Mouse (Mus musculus) heart, embryonic 13.5 days (tissue): ENCODE measurements around the gene Arl14ep. TPM values are rescaled to one million over a fixed set of nuclear protein-coding genes. Genes with fewer than 3 reads are reported as not detected.
"Not testable (repeated sequence)": the region's sequence is repeated elsewhere in the genome, so short reads cannot be mapped to it uniquely, and the experiment has no call there.

ENCODE experiments used
- ATAC-seq: fragments of 200-750 bp; cut with Nextera tagmentation; 2 replicates; pipeline ENCODE4 v1.8.0; 2017; ENCODE audit warnings: moderate TSS enrichment; ENCODE audit not compliant: insufficient number of reproducible peaks, low FRiP score, low TSS enrichment; ENCODE audit errors: extremely low read depth
- H3K27ac ChIP-seq: fragments of 300-500 bp; sonication (generic); replicated peaks from 2 replicates; pipeline ENCODE4 v1.5.1; 2015; ENCODE audit warnings: moderate library complexity, mild to moderate bottlenecking, inconsistent platforms
- H3K27me3 ChIP-seq: fragments of 300-500 bp; sonication (generic); replicated peaks from 2 replicates; pipeline ENCODE4 v1.6.1; 2015; ENCODE audit warnings: mild to moderate bottlenecking, inconsistent platforms
- H3K36me3 ChIP-seq: fragments of 300-500 bp; sonication (generic); 2 replicates; pipeline ENCODE4 v1.6.1; 2015; ENCODE audit warnings: mild to moderate bottlenecking, inconsistent platforms
- H3K4me1 ChIP-seq: fragments of 300-500 bp; sonication (generic); 2 replicates; pipeline ENCODE4 v1.6.1; 2015; ENCODE audit warnings: inconsistent platforms
- H3K4me2 ChIP-seq: fragments of 300-500 bp; sonication (generic); 2 replicates; pipeline ENCODE4 v1.6.1; 2015; ENCODE audit warnings: inconsistent platforms, mild to moderate bottlenecking, moderate library complexity
- H3K4me3 ChIP-seq: fragments of 300-500 bp; sonication (generic); 2 replicates; pipeline ENCODE4 v1.5.1; 2015; ENCODE audit warnings: moderate library complexity, mild to moderate bottlenecking, inconsistent platforms
- H3K9ac ChIP-seq: fragments of 300-500 bp; sonication (generic); 2 replicates; pipeline ENCODE4 v1.6.1; 2015; ENCODE audit warnings: inconsistent platforms, mild to moderate bottlenecking, moderate library complexity
- H3K9me3 ChIP-seq: fragments of 300-500 bp; sonication (generic); 2 replicates; pipeline ENCODE4 v1.6.1; 2016; ENCODE audit warnings: inconsistent platforms
- WGBS: fragments of 180-500 bp; shearing (Covaris S2); methylation state at CpG from one replicate; pipeline ENCODE4 v1.1.7; 2015; ENCODE audit warnings: mixed read lengths; 5-methylcytosine and 5-hydroxymethylcytosine counted together
- polyA plus RNA-seq: library from polyadenylated mRNA; unstranded; fragments of >200 nt; fragmentation: Nextera tagmentation; extraction: Ambion mirVana; gene quantifications from 2 replicates; pipeline ENCODE4 v1.2.1, GENCODE M21; 2015

Gene Arl14ep
- 22.7 and 23.1 TPM in 2 replicates for polyA plus RNA-seq

DNA sequence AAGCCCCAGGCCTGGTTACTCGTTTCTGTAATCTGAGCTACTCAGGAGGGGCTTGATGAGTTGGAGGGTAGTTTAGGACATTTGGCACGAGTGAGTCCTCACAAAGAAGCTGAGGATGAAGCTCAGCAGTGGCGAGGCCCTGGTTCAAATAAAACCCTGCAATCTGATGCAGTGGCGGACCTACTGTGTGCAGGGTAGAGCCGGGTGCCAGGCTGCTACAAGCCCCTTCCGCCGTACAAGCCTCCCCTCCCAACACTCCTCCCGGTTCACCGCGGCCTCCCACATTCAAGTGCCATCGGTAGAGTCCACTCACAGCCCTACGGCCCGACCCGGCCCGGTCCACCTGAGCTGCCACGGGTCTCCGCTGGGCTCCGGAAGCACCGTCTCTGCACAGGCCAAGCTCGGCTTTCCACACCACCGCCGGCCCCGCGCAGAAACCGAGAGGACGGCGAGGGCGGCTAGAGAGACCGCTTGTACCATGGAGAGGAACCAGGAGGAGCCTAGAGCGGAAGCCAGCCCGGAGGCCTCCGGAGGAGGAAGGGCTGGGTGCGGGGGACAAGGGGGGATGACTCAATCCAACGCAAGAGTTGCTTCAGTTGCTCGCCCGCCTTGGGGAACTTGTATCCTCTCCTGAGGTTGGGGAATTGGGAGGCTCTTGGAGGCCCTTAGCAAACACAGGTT is at the start of gene Arl14ep:
Gene Arl14ep, minus strand, starts transcription at position 466 of the 681 bp plus-strand sequence.
- Histone ChIP-seq H3K4me1 (peaks cover 15% of the 10 kb centered on the region), H3K4me3 (peak within 1 kb of the TSS; percentile 96), H3K4me2 (peak within 1 kb of the TSS; percentile 76), H3K27me3 (no peaks in the 10 kb centered on the region), H3K36me3 (peaks cover 5% of the 10 kb centered on the region), H3K9ac (peak within 1 kb of the TSS; percentile 96), H3K9me3 (no peaks in the 10 kb centered on the region), H3K27ac (peak within 1 kb of the TSS; percentile 54)
- under 1% methylated on average over 36 of the region's 36 CpGs for WGBS
- peak; percentile 77 for ATAC-seq

DNA sequence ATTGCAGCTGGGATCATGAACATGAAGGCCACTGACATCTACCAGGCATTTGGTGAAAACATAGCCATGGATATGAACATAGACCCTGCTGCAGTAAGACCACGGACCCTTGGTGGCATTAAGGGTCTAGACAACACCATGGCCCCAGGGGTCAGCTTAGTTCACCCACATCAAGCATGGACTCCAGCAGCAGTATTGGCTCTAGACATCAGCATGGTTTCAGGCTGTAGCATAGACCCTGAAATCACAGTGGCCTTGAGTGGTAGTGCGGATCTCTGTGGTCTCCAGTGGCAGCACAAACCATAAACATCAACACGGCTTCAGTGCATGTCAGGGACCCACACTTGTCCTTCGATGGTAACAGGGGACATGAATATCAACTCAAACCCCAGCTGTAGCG is 48.5 kb upstream of the Arl14ep start:
- Histone ChIP-seq H3K9me3 (no peaks in the 10 kb centered on the region), H3K27ac (no peak overlapping the region), H3K36me3 (no peaks in the 10 kb centered on the region), H3K27me3 (no peaks in the 10 kb centered on the region), H3K9ac (no peak overlapping the region), H3K4me3 (no peak overlapping the region), H3K4me1 (no peaks in the 10 kb centered on the region; the same call in 1 of the 2 replicates), H3K4me2 (no peak overlapping the region)
- WGBS, result 83% methylated on average over 5 of the region's 5 CpGs
- no peak for ATAC-seq

DNA sequence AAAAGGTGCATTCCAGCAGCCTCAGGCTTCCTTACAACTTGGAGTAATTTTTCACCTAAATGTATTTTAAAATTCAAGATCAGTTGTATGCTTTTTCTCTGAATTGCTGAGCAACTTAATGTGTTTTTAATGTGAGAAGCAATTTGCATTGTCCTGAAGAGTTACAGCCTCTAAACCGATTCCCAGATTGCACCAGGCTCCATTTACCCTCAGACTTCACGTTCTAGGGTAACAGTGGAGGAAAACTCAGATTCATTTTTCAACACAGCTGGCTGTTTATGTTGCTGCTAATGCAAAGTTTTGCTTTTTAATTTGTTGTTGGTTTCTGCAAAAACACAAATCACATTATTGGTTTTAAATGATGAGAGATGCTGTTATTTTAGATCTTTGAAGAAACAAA is 45.1 kb upstream of the Arl14ep start:
- H3K27me3 ChIP-seq, result no peaks in the 10 kb centered on the region
- 79% methylated on average over 2 of the region's 2 CpGs for WGBS
- no peak for ATAC-seq

DNA sequence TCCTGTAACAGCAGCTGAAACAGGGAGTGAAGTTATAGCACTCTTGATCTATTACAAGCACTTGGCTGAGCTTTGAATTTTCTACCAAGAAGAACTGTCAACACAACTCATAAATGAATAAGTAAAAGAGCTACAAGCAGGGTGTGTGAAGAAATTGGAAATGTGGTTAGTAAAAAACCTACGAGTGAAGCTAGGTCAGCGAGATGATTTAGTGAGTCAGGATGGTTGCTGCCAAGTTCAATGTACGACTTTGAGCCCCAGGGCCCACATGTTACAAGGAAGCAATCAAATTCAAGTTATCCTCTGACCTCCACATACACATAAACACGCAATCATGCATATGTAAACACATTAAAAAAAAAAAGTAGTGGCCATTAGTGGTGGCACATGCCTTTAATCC is 38.9 kb upstream of the Arl14ep start:
- 84% methylated on average over 4 of the region's 4 CpGs for WGBS
- no peaks in the 10 kb centered on the region for H3K9me3 ChIP-seq

More for the DNA sequence above, 45.1 kb upstream of the Arl14ep start:
- no peak overlapping the region for H3K27ac ChIP-seq
- H3K36me3 ChIP-seq, result no peaks in the 10 kb centered on the region
- no peak overlapping the region for H3K4me3 ChIP-seq
- H3K9ac ChIP-seq, result no peak overlapping the region
- no peaks in the 10 kb centered on the region; the same call in 1 of the 2 replicates for H3K4me1 ChIP-seq
- H3K9me3 ChIP-seq, result no peaks in the 10 kb centered on the region
- H3K4me2 ChIP-seq, result no peak overlapping the region

DNA sequence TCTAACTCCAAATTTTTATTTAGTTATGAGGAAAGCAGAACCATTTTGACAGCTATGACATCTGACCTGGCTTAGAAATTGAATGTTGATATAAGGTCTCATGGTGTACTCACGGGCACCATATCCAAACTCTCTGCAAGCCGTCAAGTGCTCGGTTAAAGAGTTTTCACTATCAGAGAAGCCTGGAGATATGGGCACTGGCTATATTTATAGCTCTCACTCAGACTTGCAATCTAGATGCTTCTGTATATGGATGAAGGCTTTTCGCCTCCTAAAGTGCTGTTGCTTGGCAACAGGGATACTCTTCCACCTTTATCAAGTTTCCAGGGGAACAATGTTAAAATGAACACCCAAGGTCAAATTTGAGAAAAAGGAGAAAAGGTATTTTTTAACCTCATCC is 38.1 kb upstream of the Arl14ep start:
- H3K9ac ChIP-seq, result no peak overlapping the region
- 17% methylated on average over 4 of the region's 4 CpGs for WGBS
- no peak overlapping the region for H3K4me3 ChIP-seq
- no peak for ATAC-seq
- no peaks in the 10 kb centered on the region for H3K36me3 ChIP-seq
- H3K4me2 ChIP-seq, result no peak overlapping the region
- H3K27ac ChIP-seq, result peak overlapping the region; percentile 78
- no peaks in the 10 kb centered on the region for H3K9me3 ChIP-seq
- peaks cover 10% of the 10 kb centered on the region; the same call in 1 of the 2 replicates for H3K4me1 ChIP-seq
- no peaks in the 10 kb centered on the region for H3K27me3 ChIP-seq

More for the DNA sequence above, 38.9 kb upstream of the Arl14ep start:
- Histone ChIP-seq H3K36me3 (no peaks in the 10 kb centered on the region), H3K27me3 (no peaks in the 10 kb centered on the region), H3K4me2 (no peak overlapping the region), H3K4me3 (no peak overlapping the region), H3K9ac (no peak overlapping the region), H3K27ac (peak overlapping the region; percentile 53), H3K4me1 (peaks cover 10% of the 10 kb centered on the region; the same call in 1 of the 2 replicates)
- ATAC-seq, result no peak

DNA sequence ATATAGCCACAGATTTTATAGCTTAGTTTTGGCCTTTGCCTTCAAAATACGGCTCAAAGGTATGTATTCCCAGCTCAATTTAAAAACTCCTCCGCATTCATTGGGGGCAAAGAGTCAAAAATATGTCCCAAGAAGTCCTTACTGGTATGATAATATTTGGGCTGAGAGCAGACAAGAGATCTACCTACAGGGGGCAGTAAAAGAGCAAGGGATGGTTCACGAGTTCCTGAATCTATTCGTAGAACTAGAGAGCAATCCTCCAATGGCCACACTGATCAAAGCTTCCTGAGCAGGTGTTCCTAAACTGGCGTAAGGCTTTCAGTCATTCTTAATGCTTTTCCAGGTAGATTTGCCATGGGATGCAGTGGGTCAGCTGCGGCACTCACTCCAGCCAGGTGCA is 35.9 kb upstream of the Arl14ep start:
- no peak overlapping the region for H3K9ac ChIP-seq
- H3K4me3 ChIP-seq, result no peak overlapping the region
- H3K9me3 ChIP-seq, result no peaks in the 10 kb centered on the region
- no peak for ATAC-seq
- no peak overlapping the region for H3K4me2 ChIP-seq
- H3K36me3 ChIP-seq, result no peaks in the 10 kb centered on the region
- no peaks in the 10 kb centered on the region for H3K27me3 ChIP-seq
- WGBS, result 74% methylated on average over 6 of the region's 6 CpGs
- no peak overlapping the region for H3K27ac ChIP-seq
- peaks cover 10% of the 10 kb centered on the region; the same call in 1 of the 2 replicates for H3K4me1 ChIP-seq

DNA sequence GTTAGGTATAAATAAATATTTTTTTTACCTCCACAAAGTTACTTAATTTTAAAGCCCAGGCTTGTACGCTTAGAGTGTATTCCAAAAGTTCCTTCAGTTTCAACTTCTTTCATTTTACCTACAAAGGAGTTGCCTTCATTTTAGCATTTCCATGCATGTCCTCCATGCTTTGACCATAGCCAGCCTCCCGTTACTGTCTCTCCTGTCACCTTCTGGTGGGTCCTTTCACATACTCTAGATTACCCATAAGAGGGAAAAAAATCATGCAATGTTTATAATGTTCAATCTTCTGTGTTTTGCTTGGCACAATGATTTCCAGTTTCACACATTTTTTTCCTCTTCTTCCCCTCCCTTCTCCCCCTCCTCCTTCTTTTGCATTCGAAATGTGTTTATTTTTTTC is 32.2 kb upstream of the Arl14ep start:
- Histone ChIP-seq H3K4me1 (no peaks in the 10 kb centered on the region; the same call in 1 of the 2 replicates), H3K36me3 (no peaks in the 10 kb centered on the region)

DNA sequence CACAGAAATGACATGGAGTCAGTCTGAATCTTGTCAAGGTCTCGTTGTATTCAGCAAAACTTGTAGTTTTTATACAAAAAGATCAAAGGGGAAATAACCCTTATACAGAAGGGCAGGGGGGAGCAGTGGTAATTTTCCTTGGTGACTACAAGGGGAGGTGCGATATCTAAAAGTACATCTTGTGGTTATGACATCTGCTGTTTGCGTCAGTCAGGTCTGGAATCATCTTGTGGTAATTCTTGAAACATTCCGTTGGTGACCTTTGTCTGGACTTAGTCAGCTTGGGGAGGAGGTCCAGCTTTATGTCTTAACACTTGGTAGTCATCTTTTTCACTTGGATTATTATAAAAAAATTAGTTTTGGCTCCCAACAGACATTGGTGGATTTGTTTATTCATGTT is 31.7 kb upstream of the Arl14ep start:
- H3K4me3 ChIP-seq, ATAC-seq, H3K4me1 ChIP-seq, H3K9ac ChIP-seq, H3K36me3 ChIP-seq, H3K27me3 ChIP-seq, H3K4me2 ChIP-seq, H3K27ac ChIP-seq, H3K9me3 ChIP-seq: not testable (repeated sequence)
- WGBS, result 76% methylated on average over 4 of the region's 4 CpGs

More for the DNA sequence above, 32.2 kb upstream of the Arl14ep start:
- Histone ChIP-seq H3K9me3 (no peaks in the 10 kb centered on the region), H3K4me2 (no peak overlapping the region), H3K4me3 (no peak overlapping the region), H3K27ac (no peak overlapping the region), H3K9ac (no peak overlapping the region), H3K27me3 (no peaks in the 10 kb centered on the region)
- ATAC-seq, result no peak
- 66% methylated on average over 3 of the region's 3 CpGs for WGBS

DNA sequence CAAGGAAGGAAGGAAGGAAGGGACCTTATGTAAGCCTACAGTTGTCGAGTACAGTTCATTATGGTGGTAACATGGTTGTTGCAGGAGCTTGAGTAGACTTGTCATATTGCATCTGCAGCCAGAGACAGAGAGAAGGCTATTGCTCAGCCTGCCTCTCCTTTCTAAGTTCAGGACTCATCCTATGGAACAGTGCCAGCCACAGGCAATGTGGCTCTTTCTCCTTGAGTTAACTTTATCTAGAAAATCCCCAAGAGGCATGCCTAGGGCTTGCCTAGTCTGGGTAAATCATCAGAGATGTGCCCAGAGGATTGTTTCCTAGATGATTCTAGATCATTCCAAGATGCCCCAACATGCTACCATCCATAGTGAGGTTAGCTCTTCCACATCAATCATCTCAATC is 17.0 kb upstream of the Arl14ep start:
- no peak for ATAC-seq
- H3K4me2 ChIP-seq, result no peak overlapping the region
- no peaks in the 10 kb centered on the region for H3K9me3 ChIP-seq
- H3K4me1 ChIP-seq, result peaks cover 22% of the 10 kb centered on the region
- H3K9ac ChIP-seq, result no peak overlapping the region
- WGBS, result 73% methylated on average over 1 of the region's 1 CpGs
- H3K27me3 ChIP-seq, result no peaks in the 10 kb centered on the region
- no peak overlapping the region for H3K27ac ChIP-seq
- no peaks in the 10 kb centered on the region for H3K36me3 ChIP-seq
- H3K4me3 ChIP-seq, result no peak overlapping the region

DNA sequence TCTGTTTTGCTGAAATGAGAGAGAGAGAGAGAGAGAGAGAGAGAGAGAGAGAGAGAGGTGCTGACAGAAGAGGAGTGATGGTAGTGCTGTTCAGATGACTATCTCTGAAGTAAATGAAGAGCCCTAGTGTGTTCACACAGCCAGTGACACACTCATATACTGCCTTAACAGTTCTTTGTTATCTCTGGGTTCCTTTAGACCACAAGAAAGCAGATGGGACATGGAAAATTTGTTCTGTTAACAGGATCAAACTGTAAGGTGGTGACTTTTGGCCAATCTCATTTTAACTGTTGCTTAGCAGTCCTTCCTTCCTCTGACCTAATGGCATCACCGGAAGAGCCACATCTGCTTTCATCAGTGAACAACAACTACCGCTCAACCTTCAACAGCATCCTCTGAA is 10.7 kb upstream of the Arl14ep start:
- no peaks in the 10 kb centered on the region for H3K9me3 ChIP-seq
- peaks cover 27% of the 10 kb centered on the region for H3K4me1 ChIP-seq
- H3K4me2 ChIP-seq, result peak overlapping the region; percentile 36; the same call in 1 of the 2 replicates
- no peak overlapping the region for H3K9ac ChIP-seq
- no peak for ATAC-seq
- 68% methylated on average over 2 of the region's 2 CpGs for WGBS
- H3K27ac ChIP-seq, result peak overlapping the region; percentile 58
- H3K27me3 ChIP-seq, result no peaks in the 10 kb centered on the region
- H3K4me3 ChIP-seq, result no peak overlapping the region
- no peaks in the 10 kb centered on the region for H3K36me3 ChIP-seq

DNA sequence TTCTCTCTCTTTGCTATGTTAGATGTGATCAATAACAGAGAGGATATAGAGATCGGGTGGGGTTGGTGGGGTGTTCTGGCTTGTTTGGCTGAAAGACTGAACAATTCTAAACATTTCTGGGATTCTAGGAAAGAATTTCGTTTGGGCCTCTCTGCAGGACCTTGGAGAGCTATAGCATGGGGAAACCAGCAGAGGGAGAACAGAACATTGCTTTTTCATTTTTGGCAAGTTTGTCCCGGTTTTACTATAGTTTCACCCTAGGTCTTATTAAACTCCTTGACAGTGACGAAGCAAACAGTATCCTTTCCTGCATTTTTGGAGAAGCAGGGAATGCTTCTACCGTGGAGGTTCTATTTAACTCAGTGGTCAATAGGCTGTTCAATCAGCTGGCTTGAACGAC is 8.3 kb upstream of the Arl14ep start:
- ATAC-seq, result no peak
- Histone ChIP-seq H3K9ac (no peak overlapping the region), H3K27ac (no peak overlapping the region), H3K4me1 (peaks cover 23% of the 10 kb centered on the region), H3K4me2 (no peak overlapping the region), H3K27me3 (no peaks in the 10 kb centered on the region), H3K9me3 (no peaks in the 10 kb centered on the region), H3K4me3 (no peak overlapping the region), H3K36me3 (no peaks in the 10 kb centered on the region)
- 37% methylated on average over 6 of the region's 6 CpGs for WGBS

DNA sequence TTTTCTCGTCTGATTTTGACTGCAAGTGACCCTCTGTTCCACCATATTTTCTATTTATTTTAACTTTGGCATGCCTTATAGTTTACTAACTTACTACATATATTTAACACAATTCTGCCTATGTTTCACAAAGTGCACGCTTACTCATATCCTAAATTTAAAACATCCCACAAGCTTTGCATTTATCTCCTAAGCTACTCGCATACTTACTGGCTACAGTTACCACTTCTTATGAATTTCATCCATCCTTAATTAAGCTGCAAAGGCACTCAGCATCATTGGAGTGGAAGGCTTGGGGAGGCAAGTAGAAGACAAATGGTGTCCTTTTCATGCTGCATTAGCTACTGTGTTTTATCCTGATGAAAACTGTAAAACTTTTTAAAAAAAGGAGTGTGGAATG is 2.2 kb upstream of the Arl14ep start:
- Histone ChIP-seq H3K36me3 (no peaks in the 10 kb centered on the region), H3K4me2 (no peak overlapping the region), H3K4me3 (no peak overlapping the region), H3K27ac (no peak overlapping the region), H3K9ac (no peak overlapping the region), H3K9me3 (no peaks in the 10 kb centered on the region), H3K27me3 (no peaks in the 10 kb centered on the region), H3K4me1 (peaks cover 9% of the 10 kb centered on the region)
- WGBS, result 75% methylated on average over 3 of the region's 3 CpGs
- ATAC-seq, result no peak
